Mouse (Mus musculus) kidney, embryonic 14.5 days (tissue): ENCODE data around the gene Zmynd12. TPM values are rescaled to one million over a fixed set of nuclear protein-coding genes. Genes with fewer than 3 reads are reported as not detected.

Experiments used
- ATAC-seq: fragments of 200-750 bp; cut with Nextera tagmentation; 2 replicates; pipeline ENCODE4 v1.8.0; 2017; ENCODE audit warnings: moderate number of reproducible peaks, mild to moderate bottlenecking, moderate TSS enrichment, moderate library complexity; ENCODE audit not compliant: low FRiP score, low TSS enrichment
- H3K27ac ChIP-seq: fragments of 300-500 bp; sonication (generic); 2 replicates; pipeline ENCODE4 v1.5.1; 2014; ENCODE audit warnings: low read depth, mild to moderate bottlenecking, low read length, moderate library complexity, mixed read lengths
- H3K27me3 ChIP-seq: fragments of 300-500 bp; sonication (generic); 2 replicates; pipeline ENCODE4 v1.6.1; 2014; ENCODE audit warnings: mild to moderate bottlenecking, low read length; ENCODE audit not compliant: control insufficient read depth, insufficient read depth
- H3K36me3 ChIP-seq: fragments of 300-500 bp; sonication (generic); 2 replicates; pipeline ENCODE4 v1.6.1; 2014; ENCODE audit warnings: low read length, mixed read lengths; ENCODE audit not compliant: control insufficient read depth, insufficient read depth
- H3K4me1 ChIP-seq: fragments of 300-500 bp; sonication (generic); 2 replicates; pipeline ENCODE4 v1.6.1; 2014; ENCODE audit warnings: low read length, mixed read lengths; ENCODE audit not compliant: control insufficient read depth, insufficient read depth
- H3K4me2 ChIP-seq: fragments of 300-500 bp; sonication (generic); replicated peaks from 2 replicates; pipeline ENCODE4 v1.6.1; 2014; ENCODE audit warnings: low read depth, mild to moderate bottlenecking, low read length
- H3K4me3 ChIP-seq: fragments of 300-500 bp; sonication (generic); 2 replicates; pipeline ENCODE4 v1.5.1; 2014; ENCODE audit warnings: mild to moderate bottlenecking, low read length
- H3K9ac ChIP-seq: fragments of 300-500 bp; sonication (generic); 2 replicates; pipeline ENCODE4 v1.6.1; 2014; ENCODE audit warnings: low read depth, mild to moderate bottlenecking, low read length, moderate library complexity
- H3K9me3 ChIP-seq: fragments of 300-500 bp; sonication (generic); 2 replicates; pipeline ENCODE4 v1.6.1; 2016; ENCODE audit warnings: low read length; ENCODE audit not compliant: control insufficient read depth
- WGBS: fragments of 180-500 bp; shearing (Covaris S2); extraction: QIAGEN DNeasy Blood & Tissue Kit; methylation state at CpG from one replicate; pipeline ENCODE4 v1.1.7; 2014; 5-methylcytosine and 5-hydroxymethylcytosine counted together
- polyA plus RNA-seq: library from polyadenylated mRNA; unstranded; fragments of >200 nt; fragmentation: Nextera tagmentation; extraction: Ambion mirVana; gene quantifications from 2 replicates; pipeline ENCODE4 v1.2.1, GENCODE M21; 2014

Zmynd12 gene
- polyA plus RNA-seq, 1 experiment from 2014 or later, result 0.53 TPM

DNA sequence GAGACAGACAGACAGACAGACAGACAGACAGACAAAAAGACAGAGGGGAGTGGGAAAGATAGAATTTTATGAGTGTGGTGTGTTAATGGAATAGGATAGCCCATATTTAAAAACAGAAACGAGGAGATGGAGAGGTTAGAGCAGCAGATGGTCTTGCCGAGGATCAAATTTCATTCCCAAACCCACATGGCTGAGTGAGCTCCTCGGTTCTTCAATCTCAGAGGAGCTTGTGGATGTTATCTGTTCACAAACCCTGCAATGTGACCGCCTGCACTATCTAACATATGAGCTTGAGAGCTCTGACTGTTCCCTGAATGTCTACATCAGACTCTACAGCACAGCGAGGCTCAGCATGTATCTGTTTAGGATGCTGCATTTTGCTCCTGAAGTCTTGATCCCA is 50.5 kb downstream of the Zmynd12 start:
- no peak overlapping the region for H3K27ac ChIP-seq
- H3K9ac ChIP-seq, result no peak overlapping the region
- 33% methylated on average over 5 of the region's 5 CpGs for WGBS
- no peaks in the 10 kb centered on the region for H3K27me3 ChIP-seq
- peaks cover 7% of the 10 kb centered on the region for H3K4me1 ChIP-seq
- H3K4me3 ChIP-seq, result no peak overlapping the region
- ATAC-seq, result peak; percentile 56; the same call in 1 of the 2 replicates
- no peaks in the 10 kb centered on the region for H3K36me3 ChIP-seq
- H3K4me2 ChIP-seq, result no peak overlapping the region
- no peaks in the 10 kb centered on the region for H3K9me3 ChIP-seq

DNA sequence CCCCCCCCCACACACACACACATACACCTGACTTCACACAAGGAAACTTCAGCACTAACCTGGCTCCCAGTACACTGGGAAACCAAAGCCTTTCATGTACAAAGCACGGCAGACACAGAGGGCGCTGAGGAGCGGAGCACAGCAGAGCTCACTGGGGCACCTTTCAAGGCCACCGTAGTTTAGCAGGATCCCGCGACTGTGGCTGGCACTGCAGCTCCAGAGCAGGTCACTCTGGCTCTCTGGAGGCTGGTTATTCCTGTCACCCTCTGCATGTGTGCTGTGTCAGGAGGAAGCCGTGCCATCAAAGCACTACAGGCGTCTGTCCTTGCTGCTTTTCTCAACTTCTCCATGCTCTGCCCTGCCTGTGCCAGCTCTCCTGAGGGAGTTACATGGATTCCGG is 60.4 kb downstream of the Zmynd12 start:
- H3K9me3 ChIP-seq, result no peaks in the 10 kb centered on the region
- no peak for ATAC-seq
- no peak overlapping the region for H3K27ac ChIP-seq
- H3K4me2 ChIP-seq, result no peak overlapping the region
- no peaks in the 10 kb centered on the region for H3K36me3 ChIP-seq
- H3K4me3 ChIP-seq, result no peak overlapping the region
- 56% methylated on average over 9 of the region's 9 CpGs for WGBS
- H3K27me3 ChIP-seq, result no peaks in the 10 kb centered on the region
- no peaks in the 10 kb centered on the region for H3K4me1 ChIP-seq
- H3K9ac ChIP-seq, result no peak overlapping the region

- H3K9me3 ChIP-seq, result no peaks in the 10 kb centered on the region
- no peak overlapping the region for H3K27ac ChIP-seq
- H3K4me1 ChIP-seq, result no peaks in the 10 kb centered on the region
- no peaks in the 10 kb centered on the region for H3K27me3 ChIP-seq
- no peak overlapping the region for H3K9ac ChIP-seq
- no peak for ATAC-seq
- no peaks in the 10 kb centered on the region for H3K36me3 ChIP-seq
- WGBS, result 73% methylated on average over 7 of the region's 7 CpGs
- no peak overlapping the region for H3K4me3 ChIP-seq
- H3K4me2 ChIP-seq, result no peak overlapping the region
Observed at GRCm38 (mm10) chr4:119484882-119485281, 62.3 kb downstream of the Zmynd12 start.

- H3K9me3 ChIP-seq, result no peaks in the 10 kb centered on the region
- H3K4me1 ChIP-seq, result no peaks in the 10 kb centered on the region
- no peaks in the 10 kb centered on the region for H3K36me3 ChIP-seq
- no peak overlapping the region for H3K4me3 ChIP-seq
- no peak for ATAC-seq
- no peak overlapping the region for H3K27ac ChIP-seq
- no peak overlapping the region for H3K4me2 ChIP-seq
- no peak overlapping the region for H3K9ac ChIP-seq
- H3K27me3 ChIP-seq, result peaks cover 15% of the 10 kb centered on the region
- WGBS, result 93% methylated on average over 10 of the region's 10 CpGs
Observed at GRCm38 (mm10) chr4:119489666-119490065, 67.1 kb downstream of the Zmynd12 start.

DNA sequence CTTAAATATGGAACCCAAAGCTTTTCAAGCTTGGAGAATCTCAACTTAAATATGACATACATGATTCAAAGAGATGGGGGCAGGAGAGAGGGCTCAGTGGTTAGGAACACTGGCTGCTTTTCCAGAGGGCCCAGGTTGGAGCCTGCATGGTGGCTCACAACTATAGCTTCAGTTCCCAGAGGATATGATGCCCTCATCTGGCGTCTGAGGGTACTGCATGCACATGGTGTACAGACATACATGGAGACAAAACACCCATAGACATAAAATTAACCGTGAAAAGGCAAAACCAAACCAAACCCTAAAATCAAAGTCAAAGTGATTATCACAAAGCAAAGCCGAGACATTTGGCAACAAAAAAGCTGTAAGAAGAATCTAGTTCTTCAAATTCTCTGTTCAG is 68.2 kb downstream of the Zmynd12 start:
- no peak overlapping the region for H3K9ac ChIP-seq
- no peaks in the 10 kb centered on the region for H3K36me3 ChIP-seq

DNA sequence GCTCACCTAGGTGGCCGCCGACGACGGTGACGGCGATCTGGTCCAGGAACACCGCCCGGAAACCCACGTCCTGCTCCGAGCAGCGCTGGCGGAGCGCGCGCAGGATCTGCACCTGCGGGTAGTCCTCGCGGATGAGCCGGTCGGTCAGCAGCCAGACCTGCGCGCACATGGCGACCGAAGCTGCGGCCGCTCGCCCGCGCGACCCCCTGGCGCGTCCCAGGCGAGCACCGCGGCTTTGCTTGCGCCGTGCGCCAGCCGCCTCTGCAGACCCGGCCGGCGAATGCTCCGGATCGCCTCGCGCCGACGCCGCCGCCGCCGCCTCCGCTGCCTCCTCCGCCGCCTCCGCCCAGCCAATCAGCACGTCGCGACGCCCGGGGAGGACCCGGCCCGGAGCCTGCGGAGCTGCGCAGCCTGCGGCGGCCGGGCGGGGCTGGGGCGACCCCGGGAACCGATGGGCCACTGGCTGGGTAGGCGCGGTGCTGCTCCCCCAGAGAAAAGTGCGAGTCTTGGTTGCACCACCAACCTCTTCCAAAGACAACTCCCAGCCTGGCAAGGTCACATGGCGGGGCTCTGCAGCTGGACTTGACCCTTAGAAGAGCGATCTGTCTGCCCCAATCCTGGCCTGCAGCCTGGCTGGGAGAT is 69.8 kb downstream of the Zmynd12 start, which contains the start of gene Rimkla:
Rimkla (minus strand) TSS at position 338 of the 642 bp plus-strand sequence.
- peaks cover 15% of the 10 kb centered on the region for H3K27me3 ChIP-seq
- H3K9me3 ChIP-seq, result no peaks in the 10 kb centered on the region
- no peak within 1 kb of the TSS for H3K27ac ChIP-seq
- no peaks in the 10 kb centered on the region for H3K36me3 ChIP-seq
- ATAC-seq, result peak; percentile 89
- peak within 1 kb of the TSS; percentile 95 for H3K4me2 ChIP-seq
- peak within 1 kb of the TSS; percentile 55 for H3K4me3 ChIP-seq
- no peaks in the 10 kb centered on the region for H3K4me1 ChIP-seq
- under 1% methylated on average over 77 of the region's 77 CpGs for WGBS
- H3K9ac ChIP-seq, result peak within 1 kb of the TSS; percentile 61

More for the DNA sequence above, 68.2 kb downstream of the Zmynd12 start:
- Histone ChIP-seq H3K27ac (no peak overlapping the region), H3K4me3 (no peak overlapping the region), H3K27me3 (peaks cover 15% of the 10 kb centered on the region), H3K9me3 (no peaks in the 10 kb centered on the region), H3K4me2 (no peak overlapping the region), H3K4me1 (no peaks in the 10 kb centered on the region)
- WGBS, result 76% methylated on average over 3 of the region's 3 CpGs
- ATAC-seq, result no peak

GRCm38 (mm10) chr4:119492933-119493327 is 70.3 kb downstream of the Zmynd12 start:
- Histone ChIP-seq H3K4me1 (no peaks in the 10 kb centered on the region), H3K9ac (peak overlapping the region; percentile 61; the same call in 1 of the 2 replicates), H3K9me3 (no peaks in the 10 kb centered on the region), H3K27me3 (peaks cover 15% of the 10 kb centered on the region), H3K4me2 (peak overlapping the region; percentile 95), H3K36me3 (no peaks in the 10 kb centered on the region), H3K27ac (no peak overlapping the region), H3K4me3 (peak overlapping the region; percentile 55)
- peak; percentile 14; the same call in 1 of the 2 replicates for ATAC-seq
- WGBS, result 41% methylated on average over 10 of the region's 10 CpGs

GRCm38 (mm10) chr4:119498319-119498848 is 75.8 kb downstream of the Zmynd12 start:
- ATAC-seq, result no peak

DNA sequence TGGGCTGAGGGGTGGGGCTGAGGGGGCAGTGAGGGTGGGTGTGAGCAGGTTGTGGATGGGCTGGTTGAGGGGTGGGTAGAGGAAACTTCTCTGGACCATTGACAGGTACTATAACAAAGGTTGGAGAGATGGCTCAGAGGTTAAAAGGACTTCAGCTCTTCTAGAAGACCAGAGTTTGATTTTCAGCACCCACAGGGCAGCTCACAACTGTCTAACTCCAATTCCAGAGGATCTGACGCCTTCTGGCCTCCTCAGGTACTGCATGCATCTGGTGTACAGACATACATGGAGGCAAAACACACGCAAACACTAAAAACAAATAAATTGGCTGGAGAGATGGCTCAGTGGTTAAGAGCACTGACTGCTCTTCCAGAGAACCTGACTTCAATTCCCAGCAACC is 89.0 kb downstream of the Zmynd12 start:
- Histone ChIP-seq H3K27me3 (no peaks in the 10 kb centered on the region), H3K4me3 (no peak overlapping the region), H3K4me2 (no peak overlapping the region), H3K27ac (no peak overlapping the region), H3K9ac (no peak overlapping the region), H3K9me3 (no peaks in the 10 kb centered on the region), H3K36me3 (no peaks in the 10 kb centered on the region), H3K4me1 (no peaks in the 10 kb centered on the region)
- ATAC-seq, result no peak
- 67% methylated on average over 2 of the region's 2 CpGs for WGBS

More at GRCm38 (mm10) chr4:119498319-119498848, 75.8 kb downstream of the Zmynd12 start:
- H3K36me3 ChIP-seq, result no peaks in the 10 kb centered on the region
- H3K4me2 ChIP-seq, result no peak overlapping the region
- H3K4me3 ChIP-seq, result no peak overlapping the region
- H3K27me3 ChIP-seq, result no peaks in the 10 kb centered on the region
- H3K9me3 ChIP-seq, result no peaks in the 10 kb centered on the region
- no peak overlapping the region for H3K27ac ChIP-seq
- WGBS, result 35% methylated on average over 5 of the region's 5 CpGs
- no peaks in the 10 kb centered on the region for H3K4me1 ChIP-seq
- no peak overlapping the region for H3K9ac ChIP-seq
